Mouse (Mus musculus) kidney, adult 2 months (tissue): ENCODE results near the gene Dlgap1.

Experiments used
- CTCF ChIP-seq: fragments of 200-500 bp; conservative IDR thresholded peaks from 2 replicates; pipeline ENCODE4 v1.5.1; 2011; ENCODE audit warnings: low read depth, mild to moderate bottlenecking, control low read depth, low read length, moderate library complexity, mixed read lengths; ENCODE audit not compliant: insufficient read depth, insufficient read length
- POLR2A ChIP-seq: fragments of 200-500 bp; IDR thresholded peaks from one replicate; pipeline ENCODE4 v1.6.1; 2011; ENCODE audit warnings: low read depth, low read length, control low read depth

DNA sequence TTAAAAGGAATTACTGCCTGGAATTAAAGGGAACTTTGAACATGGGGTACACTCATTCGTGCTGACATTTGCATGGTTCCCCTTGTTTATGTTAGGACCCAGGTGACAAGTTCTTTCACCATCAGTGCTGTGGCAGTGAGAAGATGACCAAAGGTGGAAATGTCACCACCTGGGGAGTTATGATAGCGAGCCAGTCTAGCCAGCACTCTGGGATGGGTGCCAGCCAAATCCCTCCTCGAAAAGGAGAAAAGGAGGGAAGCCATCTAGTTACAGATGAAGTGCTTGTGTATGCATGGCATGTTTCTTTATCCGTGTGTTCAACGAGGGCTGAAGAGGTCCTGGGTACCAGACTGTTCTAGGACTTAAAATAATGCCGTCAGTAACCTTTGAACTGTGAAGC is 643.3 kb downstream of the Dlgap1 start:
- TF ChIP-seq POLR2A, result no peak
- TF ChIP-seq CTCF, result no peak
